Mouse (Mus musculus): Measurements from ENCODE around the gene Rcc1.

The Rcc1 gene

DNA sequence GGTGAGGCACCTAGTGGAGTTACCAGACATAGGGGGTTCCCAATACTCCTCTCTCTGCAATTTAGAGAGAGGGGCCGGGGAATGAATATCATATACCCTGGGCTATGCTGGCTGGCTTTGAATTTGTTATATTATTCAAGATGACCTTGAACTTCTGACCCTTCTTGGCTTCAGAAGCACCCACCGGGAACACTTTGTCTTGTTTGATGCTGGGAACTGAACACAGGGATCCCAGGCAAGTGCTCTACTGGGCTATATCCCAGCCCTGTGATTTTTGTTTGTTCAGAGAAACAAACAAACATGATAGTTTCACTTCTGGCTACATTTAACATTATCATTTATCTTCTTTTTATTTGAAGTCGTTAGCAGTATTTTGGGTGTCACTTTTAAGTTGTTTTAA is 2.0 kb upstream of the Rcc1 start:
- no peak for DNase-seq

DNA sequence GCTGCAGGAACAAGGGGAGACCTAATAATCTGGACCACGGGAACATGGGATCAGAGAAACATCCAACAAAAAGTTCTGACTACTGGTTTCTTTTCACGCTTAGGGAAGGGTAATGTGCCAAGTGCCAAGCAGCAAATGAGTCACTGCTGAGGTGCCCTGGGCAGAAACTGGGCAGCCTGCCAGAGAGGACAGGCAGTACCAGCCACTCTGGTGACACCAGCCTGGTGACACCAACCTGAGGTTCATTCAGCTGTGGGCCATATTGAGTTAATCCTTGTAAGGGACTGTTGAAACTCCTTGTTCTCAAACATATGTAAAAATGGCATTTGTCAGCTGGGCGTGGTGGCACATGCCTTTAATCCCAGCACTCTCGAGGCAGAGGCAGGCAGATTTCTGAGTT is 1.2 kb upstream of the Rcc1 start:
- DNase-seq, result no peak

DNA sequence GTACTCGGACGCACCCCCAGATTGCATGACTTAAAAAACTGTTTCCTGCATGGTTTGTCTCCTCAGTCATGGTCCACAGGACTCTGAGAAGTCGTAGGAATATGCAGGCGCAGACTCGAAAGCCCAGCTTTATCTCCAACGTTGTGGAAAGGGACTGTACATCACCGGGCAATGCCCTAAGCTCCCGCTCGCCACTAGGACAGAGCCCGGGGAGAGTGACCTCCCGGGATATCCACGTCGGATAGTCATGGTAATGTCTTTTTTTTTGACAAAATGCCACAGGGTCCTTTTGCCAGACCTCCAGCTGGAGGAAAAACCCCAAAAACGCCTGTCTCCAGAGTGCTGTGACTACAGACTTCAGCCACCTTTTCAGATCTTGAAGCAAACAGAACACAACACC is 666 bp downstream of the Rcc1 start:
- no peak for DNase-seq

DNA sequence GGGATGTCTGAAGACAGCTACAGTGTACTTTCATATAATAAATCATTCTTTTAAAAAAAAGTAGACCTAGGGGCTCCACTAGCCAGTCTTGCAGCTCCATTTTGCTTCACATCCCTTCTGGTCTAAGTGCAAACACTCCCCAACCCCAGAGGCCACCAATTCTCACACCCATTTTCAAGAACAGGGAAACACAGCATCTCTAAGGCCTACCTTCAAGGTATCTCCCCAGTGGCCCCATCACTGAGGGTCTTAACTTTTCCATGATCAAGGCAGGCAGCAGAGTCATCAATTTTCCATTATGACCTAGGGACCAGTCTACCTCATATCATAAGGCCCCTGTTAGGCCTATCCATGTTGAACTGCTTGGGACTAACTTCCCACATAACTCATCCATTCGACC is 2.0 kb downstream of the Rcc1 start:
- DNase-seq, result no peak

DNA sequence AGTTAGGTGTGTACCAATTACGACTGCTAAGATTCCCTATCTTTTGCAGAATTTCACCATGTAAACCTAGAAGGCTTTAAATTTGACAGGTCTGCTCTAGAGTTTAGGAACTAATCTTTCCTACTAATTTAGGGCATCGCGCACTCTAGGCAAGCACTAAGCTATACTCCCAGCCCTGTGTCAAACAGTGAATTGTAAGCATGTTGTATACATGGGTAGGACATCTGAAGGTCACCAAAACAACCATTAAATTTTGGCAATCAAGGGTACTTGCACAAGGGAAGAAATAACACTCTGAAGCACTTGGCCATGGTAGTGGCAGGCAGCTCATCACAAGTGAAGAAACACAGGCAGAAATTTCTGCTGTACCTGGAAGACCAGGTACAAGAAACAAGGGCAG is 2.6 kb downstream of the Rcc1 start:
- no peak for DNase-seq

DNA sequence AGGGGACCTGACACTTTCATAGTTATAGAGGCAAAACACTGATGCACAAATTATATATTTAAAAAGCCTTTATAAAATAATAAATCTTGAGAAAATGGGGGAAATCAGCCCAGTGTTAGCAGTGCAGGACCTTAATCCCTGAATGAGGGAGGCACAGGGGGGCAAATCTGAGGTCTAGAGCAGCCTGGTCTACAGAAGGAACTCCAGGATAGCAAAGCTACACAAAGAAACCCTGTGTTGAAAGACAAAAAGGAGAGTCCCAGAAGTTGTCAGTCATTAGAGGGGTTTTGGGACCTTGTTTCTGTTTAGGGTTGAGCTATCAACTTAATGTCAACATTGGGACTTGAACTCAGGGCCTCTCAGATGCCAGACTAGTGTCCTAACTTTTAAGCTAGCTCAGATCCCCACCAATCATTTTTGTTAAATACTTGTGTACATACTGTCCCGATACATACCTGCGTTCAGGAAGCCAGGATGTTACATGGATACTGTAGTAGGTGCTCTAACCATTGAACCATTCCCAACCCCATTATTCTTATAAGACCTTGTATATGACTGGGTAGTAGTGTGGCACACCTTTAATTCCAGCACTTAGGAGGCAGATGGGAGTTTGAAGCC is 3.2 kb downstream of the Rcc1 start:
- no peak for DNase-seq

DNA sequence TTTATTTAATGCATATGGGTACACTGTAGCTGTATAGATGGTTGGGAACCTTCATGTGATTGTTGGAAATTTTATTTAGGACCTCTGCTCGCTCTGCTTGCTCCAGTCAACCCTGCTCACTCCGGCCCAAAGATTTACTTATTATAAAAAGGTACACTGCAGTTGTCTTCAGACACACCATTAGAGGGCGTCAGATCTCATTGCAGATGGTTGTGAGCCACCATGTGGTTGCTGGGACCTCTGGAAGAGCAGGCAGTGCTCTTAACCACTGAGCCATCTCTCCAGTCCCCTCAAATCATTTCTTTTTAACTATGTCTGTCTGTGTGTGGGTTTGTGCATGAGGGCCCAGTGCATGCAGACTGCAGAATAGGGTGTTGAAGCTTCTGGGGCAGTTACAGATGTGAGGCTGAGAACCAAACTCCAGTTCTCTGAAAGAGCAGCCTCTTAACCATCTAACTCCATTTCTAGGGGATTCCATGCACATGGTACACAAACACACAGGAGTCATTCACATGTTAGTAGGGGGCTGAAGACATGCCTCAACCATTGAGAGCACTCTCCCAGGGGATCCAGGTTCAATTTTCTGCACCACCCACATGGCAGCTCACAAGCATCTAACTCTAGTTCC is 3.8 kb downstream of the Rcc1 start:
- no peak for DNase-seq

DNA sequence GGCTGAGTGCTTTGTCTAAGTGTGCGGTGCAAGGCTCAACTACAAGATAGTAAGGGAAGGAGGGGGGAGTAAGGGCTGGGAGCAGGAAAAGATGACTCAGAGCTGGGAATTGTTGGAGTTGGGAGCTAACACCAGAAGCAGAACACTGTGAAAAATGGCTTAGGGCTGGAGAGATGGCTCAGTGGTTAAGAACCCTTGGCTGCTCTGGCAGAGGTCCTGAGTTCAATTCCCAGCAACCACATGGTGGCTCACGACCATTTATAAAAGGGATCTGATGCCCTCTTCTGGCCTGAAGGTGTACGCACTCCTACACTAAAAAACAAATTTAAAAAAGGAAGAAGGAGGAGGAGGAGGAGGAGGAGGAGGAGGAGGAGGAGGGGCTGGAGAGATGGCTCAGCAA is 6.7 kb downstream of the Rcc1 start:
- DNase-seq, result no peak

DNA sequence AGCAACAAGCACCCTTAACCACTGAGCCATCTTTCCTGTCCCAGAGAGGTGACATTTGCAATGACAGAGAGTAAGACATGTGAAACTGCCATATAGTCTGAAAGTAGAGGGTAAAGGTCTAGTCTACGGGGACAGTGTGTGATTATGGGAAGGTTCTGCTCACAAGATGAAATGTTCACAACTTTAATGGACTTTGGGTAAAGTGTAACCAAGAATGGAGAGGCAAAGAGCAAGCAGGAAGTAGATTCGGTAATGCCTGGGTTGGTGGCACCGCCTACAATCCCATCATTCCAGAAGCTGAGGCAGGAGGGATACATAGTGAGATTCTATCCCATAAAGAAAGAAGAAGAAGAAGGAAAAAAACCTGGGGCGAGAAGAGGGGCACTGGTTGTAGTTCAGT is 7.1 kb downstream of the Rcc1 start:
- no peak for DNase-seq

DNA sequence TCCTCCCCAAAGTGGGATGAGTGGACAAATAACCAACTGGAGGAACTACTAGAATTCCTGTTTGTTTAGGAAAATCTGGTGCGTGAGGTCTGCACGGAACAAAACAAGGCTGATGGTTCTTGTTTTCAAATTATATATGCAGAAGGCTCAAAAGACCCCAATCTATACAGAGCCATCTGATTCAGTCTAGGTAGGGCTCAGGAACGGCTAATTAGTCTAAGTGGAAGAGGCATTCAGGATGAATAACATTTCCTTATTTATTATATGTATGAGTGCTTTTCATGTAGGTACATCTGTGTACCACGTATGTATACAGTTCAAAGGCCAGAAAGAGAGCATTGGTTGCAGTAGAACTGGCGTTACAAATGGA is 7.6 kb downstream of the Rcc1 start:
- DNase-seq, result no peak

DNA sequence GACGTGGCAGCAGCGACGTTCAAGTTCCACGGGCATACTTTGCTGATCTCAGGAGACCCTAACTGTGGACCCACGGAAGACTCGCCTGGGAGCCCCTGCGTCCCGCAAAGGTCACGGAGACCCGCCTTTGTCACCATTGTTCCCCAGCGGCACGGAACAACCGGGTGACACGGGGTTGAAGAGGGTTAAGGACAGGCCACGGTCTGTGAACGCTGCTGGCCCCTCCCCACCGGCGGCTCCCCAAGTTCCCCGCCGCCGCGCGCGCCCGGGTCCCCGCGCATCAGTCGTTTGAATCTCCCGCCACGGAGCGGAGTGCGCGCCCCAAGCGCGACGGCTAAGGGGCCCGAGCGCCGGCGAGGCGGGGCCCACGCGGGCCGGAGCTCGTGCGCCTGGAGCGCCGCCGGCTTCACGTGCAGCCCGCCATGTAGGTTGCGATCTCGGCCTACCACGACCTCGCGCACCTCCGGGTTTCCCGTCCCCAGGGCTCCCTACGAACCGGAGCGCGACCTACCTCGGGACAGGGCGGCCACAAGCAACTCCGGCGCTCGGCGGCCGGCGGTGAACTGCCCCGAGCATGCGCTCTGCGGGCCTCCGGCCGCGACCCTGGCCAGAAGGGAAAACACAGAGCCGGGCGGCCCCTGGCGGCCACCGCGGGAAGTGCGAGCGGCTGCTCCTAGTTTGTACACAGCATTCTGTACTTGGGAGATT is 8.1 kb downstream of the Rcc1 start:
- peak; percentile 96 for DNase-seq

DNA sequence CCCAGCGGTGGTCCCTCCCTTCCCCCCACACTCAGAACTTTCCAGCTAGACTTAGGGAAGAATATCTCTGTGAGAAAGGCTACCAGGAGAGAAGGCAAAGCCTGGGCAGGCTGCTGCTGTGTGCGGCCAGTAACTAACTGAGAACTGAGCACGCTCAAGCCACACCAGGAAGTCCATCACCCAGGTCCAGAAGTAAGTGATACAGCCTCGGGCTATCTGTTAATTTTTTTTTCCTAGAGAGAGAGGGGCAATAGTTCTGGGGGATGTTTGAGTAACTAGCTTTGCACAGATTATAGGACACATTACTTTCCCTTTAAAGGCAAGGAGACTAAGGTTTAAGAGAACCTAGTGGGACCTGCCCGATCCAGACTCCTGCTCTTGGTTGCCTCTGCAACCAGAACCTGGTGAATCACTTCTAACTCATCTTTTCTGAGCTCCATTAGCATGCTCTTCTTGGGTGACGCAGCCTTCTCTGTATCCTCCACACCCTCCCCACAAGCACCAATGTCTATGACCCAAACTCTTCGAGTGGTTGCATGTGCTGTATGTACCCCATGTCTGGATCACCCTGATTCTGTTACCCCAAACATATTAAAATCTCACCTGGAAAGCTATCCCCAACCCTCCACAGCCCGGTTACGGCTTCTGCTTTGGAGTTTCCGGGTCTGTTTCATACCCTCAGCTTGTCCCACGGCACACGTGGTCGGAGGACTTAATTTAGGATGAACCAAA is 8.8 kb downstream of the Rcc1 start:
- no peak for DNase-seq

DNA sequence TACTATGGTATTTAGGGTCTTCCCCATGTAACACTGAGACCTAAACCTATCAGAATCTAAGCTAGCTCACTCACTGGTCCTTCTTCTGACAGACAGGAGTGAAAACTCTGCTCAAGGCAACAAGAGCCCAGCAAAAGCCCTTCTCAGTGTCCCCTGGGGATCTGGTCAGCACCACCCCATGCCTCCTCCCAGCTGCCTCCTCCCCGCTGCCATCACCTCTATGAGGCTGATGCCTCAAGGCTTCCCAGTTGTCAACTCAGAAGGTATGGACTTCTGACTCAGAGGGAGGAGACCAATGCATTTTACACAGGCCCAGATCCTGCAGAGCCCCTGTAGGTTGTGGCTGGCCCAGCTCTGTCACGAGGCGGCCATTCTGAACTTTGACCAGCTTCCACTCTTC is 12.0 kb downstream of the Rcc1 start:
- DNase-seq, result no peak

DNA sequence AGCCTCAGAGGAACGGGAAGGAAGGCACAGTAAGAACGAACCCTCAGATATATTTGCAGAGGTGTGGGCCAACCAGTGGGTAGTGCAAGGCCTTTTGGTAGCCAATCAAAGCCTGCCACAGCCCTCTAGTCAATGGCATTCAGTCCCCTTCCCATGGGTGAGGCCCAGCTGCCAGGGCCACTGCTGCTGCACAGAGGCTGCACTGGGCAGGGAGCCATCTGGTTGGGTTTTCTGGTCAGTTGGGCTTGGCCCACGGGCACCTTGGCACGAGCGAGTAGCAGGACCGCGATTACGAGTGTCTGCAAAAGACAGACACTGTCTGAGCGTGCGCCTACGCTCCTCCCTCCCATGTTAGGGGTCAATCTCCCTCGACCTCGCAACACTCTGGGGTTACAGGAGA is 14.5 kb downstream of the Rcc1 start:
- DNase-seq, result no peak

DNA sequence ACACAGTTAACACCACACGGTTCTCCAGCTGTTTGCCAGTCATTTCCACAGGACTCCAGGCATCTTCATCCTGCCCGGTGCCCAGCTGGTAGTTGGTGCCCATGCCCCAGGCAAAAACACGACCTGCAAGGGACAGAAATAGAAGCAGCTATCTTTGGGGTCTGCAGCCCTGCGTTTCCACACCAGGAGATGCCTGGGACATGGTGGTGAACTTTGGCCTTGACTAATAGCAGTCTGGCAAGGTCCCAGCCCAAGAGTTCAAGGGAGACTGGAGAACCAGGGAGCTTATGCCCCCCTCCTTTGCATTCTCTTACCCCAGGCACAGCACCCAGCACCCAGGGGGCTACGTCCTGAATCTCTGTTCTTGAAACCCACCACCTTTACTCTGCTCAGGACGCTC is 20.5 kb downstream of the Rcc1 start:
- DNase-seq, result no peak

DNA sequence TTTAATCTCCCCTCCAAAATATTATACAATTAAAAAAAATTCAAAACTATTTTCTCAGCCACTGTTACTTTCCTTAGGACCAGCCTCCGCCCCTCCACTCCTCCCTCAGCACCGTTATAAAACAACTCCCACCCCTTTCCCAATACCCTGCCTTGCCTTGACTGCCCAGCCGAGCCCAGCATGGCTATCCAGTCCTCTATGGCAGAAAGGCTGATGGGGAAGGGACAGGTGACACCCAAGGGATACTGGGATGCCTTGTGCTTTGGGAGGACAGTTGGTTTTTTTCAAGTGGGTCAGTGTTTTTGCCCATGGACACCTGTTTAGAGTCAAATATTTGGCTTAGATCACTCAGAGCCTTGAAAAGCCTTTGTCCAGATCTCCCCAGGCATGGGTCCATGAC is 21.4 kb downstream of the Rcc1 start:
- DNase-seq, result no peak

DNA sequence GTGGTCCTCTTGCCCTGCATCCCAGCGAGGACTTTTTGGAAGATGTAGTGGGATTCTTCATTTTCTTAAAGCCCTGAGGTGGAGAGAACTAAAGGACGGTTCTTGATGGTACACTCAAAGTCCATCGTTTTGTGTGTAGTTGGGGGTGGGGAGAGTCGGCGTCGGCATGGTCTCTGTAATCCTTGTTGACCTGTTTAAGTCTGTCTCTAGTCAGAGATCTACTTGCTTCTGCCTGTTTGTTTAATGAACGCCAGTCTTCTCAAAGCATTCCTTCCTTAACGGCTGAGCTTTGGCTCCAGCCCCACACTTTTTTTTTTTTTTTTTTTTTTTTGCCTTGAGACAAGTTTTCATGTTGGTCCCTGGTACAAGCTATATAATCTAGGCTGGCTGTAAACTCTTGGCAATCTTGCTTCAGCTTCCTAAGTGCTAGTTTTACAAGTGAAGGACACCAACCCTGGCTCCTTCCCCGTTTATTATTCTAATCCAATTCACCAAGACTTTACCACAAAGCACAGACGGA is 23.5 kb downstream of the Rcc1 start:
- DNase-seq, result no peak

DNA sequence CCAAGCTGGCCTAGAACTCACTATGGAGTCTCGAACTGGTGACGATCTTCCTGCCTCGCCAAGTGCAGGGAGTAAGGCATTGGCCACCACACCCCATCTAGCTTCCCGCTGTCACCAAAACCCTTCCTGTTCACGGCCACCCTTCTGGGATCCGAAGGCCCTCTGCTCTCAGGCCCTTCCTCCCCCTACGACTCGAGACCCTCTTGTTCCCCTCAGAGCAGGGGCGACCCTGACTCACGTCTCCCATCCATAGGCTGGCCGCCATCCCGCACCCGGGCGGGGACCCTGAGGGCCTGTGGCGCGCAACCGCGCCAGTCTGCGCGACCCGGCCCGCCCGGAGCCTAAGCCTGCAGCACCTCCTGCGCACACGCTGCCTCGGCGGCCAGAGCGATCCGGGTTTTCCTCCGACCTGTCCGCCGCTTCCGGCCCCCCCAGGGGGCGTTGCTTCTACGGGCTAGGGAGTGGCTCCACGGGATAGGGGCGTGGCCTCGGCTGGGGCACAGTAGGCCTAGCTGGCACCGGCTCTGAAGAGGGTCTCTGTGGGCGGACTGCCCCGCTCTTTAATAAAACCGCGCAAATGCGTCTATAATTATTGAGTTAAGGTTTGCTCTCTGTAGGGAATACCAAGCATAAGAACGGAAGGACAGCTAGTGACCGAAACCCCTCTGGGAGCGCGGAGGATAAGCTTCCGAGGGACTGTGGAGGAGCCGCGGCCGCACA is 24.1 kb downstream of the Rcc1 start, which contains the start of gene Trnau1ap:
Gene Trnau1ap, minus strand, starts transcription at position 424 of the 720 bp plus-strand sequence.
- DNase-seq, result peak; percentile 93

DNA sequence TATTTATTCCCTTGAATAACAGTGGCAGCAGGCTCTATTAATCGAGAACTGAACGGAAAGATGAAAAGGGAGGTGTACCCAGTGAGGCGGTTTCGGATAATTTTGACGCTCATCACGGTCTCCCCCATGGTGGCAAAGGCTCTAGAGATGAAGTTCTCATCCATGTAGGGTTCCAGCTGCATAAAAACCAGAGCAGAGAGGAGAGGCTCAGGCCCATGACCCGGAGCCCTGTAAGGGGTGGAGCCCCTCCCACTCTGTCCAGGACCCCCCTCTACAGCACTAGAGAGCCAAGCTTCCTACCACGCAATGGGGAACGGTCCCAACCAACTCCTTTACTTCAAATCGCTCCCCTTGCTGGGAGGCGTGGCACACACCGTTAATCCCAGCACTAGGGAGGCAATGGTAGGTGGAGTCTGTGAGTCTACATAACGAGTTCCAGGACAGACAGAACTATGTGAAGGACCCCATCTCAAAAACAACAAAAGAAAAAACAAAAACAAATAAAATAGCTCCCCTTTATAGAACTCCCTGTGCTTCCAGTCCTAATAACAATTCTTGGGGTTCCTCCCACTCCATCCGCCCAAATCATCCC is 24.9 kb downstream of the Rcc1 start:
- DNase-seq, result no peak

DNA sequence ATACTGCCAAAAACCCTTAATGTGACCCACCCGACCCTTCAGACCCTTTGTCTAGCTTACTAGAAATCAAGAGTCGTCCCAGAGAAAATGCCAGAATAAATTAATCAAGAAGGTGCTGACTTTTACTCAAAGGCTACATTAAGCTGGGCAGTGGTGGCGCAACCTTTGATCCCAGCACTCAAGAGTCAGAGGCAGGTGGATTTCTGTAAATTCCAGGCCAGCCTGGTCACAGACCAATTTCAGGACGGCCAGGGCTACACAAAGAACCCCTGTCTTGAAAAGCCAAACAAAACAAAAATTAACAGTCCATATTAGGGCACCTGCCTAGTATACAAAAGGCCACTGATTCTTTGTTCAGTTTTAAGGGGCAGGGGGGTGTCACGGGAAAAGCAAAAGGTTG is 26.9 kb downstream of the Rcc1 start:
- no peak for DNase-seq

DNA sequence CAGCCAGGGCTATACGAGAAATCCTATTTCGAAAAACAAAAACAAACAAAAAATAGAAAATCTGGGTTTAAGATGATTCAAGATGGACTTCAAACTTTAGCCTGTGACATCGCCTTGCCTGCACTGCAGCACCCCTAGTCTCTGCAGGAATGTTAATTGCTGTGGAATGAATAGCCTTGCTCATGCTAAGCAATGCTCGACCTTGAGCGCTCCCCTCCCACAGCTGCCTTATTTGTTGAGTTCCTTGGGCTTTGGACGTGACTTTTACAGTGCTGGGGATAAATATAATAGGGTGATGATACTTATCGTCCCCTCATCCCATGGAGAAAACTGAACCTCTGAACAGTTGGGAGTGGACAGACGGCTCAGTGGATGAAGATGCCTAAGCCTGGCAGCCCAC is 37.7 kb downstream of the Rcc1 start:
- no peak for DNase-seq

DNA sequence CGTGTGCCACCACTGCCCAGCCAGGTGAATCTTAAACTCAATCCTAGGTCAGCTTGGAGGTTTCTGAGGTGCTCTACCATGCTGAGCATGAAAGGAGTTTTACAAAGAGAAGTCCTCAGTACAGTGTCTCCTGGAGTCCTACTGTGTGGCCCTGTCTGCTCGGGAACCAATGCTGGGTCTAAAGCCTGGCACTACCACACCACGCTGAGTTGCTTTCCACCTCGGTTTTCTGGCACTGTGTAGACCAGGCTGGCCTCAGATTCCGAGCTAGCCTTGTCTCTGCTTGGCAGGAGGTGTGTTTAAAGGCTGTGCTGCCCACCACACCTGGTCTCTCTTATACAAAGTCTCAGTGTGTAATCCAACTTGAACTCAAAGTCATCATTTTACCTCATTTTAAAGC is 40.8 kb downstream of the Rcc1 start:
- no peak for DNase-seq

DNA sequence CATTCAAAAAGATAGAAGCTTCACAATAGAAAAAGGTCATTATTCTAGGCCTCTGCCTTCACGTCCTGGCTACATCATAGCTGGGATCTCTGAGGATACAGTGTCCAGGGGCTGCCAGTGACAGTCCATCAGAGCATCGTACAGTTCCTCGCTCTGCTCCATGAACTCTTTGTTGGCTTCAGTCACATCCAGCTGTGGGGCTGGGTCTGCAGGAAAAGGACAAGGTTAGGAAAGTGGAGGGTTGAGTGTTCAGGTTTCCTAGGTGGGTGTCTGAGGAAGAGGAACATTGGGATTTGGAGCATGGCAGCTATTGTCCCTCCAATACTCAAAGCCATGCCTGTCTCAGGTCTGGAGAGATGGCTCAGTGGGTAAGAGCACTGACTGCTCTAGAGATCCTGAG is 41.6 kb downstream of the Rcc1 start:
- DNase-seq, result no peak

All from thymus, postnatal 4 days (tissue).